Mouse (Mus musculus) C2C12 (cell line): ENCODE measurements around the gene Dnajc22. TPM values are rescaled to one million over a fixed set of nuclear protein-coding genes. Genes with fewer than 3 reads are reported as not detected.
A peak's percentile ranks its signal among the peaks of the same experiment; 100 is the strongest.

Experiments
- H3K27me3 ChIP-seq: one replicate; pipeline ENCODE4 v1.6.1; 2011; ENCODE audit not compliant: control insufficient read depth, insufficient read depth, insufficient read length
- H3K36me3 ChIP-seq: one replicate; pipeline ENCODE4 v1.6.1; 2011; ENCODE audit not compliant: control insufficient read depth, insufficient read depth
- H3K4me3 ChIP-seq: one replicate; pipeline ENCODE4 v1.5.1; 2011; ENCODE audit warnings: mild to moderate bottlenecking, control low read depth; ENCODE audit not compliant: poor library complexity, insufficient read depth, severe bottlenecking
- H3K79me2 ChIP-seq: one replicate; pipeline ENCODE4 v1.6.1; 2011; ENCODE audit not compliant: control insufficient read depth, insufficient read depth
- H3K79me3 ChIP-seq: one replicate; pipeline ENCODE4 v1.6.1; 2011; ENCODE audit warnings: low read depth, control low read depth
- H3ac ChIP-seq: one replicate; pipeline ENCODE3; 2011; ENCODE audit warnings: low read depth; ENCODE audit not compliant: control insufficient read depth, insufficient read length
- CEBPB ChIP-seq: IDR thresholded peaks from one replicate; pipeline ENCODE4 v1.6.1; 2011; ENCODE audit warnings: low read depth, mild to moderate bottlenecking, control low read depth, moderate library complexity
- CTCF ChIP-seq: IDR thresholded peaks from one replicate; pipeline ENCODE4 v1.5.1; 2011; ENCODE audit not compliant: control insufficient read depth, insufficient read depth, insufficient read length
- FOSL1 ChIP-seq: IDR thresholded peaks from one replicate; pipeline ENCODE4 v1.8.0; 2011; ENCODE audit warnings: mild to moderate bottlenecking, low read length; ENCODE audit not compliant: poor library complexity, insufficient read depth, severe bottlenecking
- MAX ChIP-seq: IDR thresholded peaks from one replicate; pipeline ENCODE4 v1.6.1; 2011; ENCODE audit warnings: mild to moderate bottlenecking, control low read depth
- MYOD1 ChIP-seq: IDR thresholded peaks from one replicate; pipeline ENCODE4 v1.6.1; 2011; ENCODE audit warnings: low read depth; ENCODE audit not compliant: control insufficient read depth, insufficient read length
- MYOG ChIP-seq: IDR thresholded peaks from one replicate; pipeline ENCODE4 v1.6.1; 2011; ENCODE audit not compliant: control insufficient read depth, insufficient read length; ENCODE audit errors: extremely low read depth
- USF1 ChIP-seq: IDR thresholded peaks from one replicate; pipeline ENCODE4 v1.6.1; 2011; ENCODE audit warnings: low read depth, mild to moderate bottlenecking, control low read depth, moderate library complexity
- polyA plus RNA-seq: library from polyadenylated mRNA; unstranded; fragments of >200 nt; fragmentation: generic; extraction: Trizol; gene quantifications from one replicate; pipeline ENCODE4 v1.2.1, GENCODE M21; 2012; ENCODE audit warnings: missing spikeins

Dnajc22 gene
- polyA plus RNA-seq, 1 experiment = 0.74 TPM

GRCm38 (mm10) chr15:99084618-99085017 lies 8.4 kb upstream of the Dnajc22 start:
- Histone ChIP-seq H3ac (no peak overlapping the region), H3K27me3 (no peaks in the 10 kb centered on the region), H3K79me3 (no peaks in the 10 kb centered on the region), H3K79me2 (no peaks in the 10 kb centered on the region), H3K4me3 (no peak overlapping the region), H3K36me3 (peaks cover 41% of the 10 kb centered on the region)
- no peak for TF ChIP-seq CEBPB
- no peak for TF ChIP-seq MAX
- TF ChIP-seq USF1 = no peak

GRCm38 (mm10) chr15:99085997-99086396 lies 7.0 kb upstream of the Dnajc22 start:
- H3K79me2 ChIP-seq = no peaks in the 10 kb centered on the region
- H3K4me3 ChIP-seq = no peak overlapping the region
- no peaks in the 10 kb centered on the region for H3K27me3 ChIP-seq

GRCm38 (mm10) chr15:99087253-99088075 lies 5.5 kb upstream of the Dnajc22 start, which contains the start of gene C1ql4:
TSS of gene C1ql4 (minus strand) at chr15:99087817.
- no peak within 1 kb of the TSS for H3K4me3 ChIP-seq
- H3K79me2 ChIP-seq = no peaks in the 10 kb centered on the region
- H3K27me3 ChIP-seq = no peaks in the 10 kb centered on the region
- TF ChIP-seq CEBPB (no peak), MYOD1 (no peak), USF1 (no peak), CTCF (no peak), MYOG (no peak), FOSL1 (no peak), MAX (no peak)
- H3K36me3 ChIP-seq = peaks cover 19% of the 10 kb centered on the region
- peak within 1 kb of the TSS; percentile 21 for H3ac ChIP-seq
- H3K79me3 ChIP-seq = no peaks in the 10 kb centered on the region

More at GRCm38 (mm10) chr15:99085997-99086396, 7.0 kb upstream of the Dnajc22 start:
- Histone ChIP-seq H3K36me3 (peaks cover 28% of the 10 kb centered on the region), H3K79me3 (no peaks in the 10 kb centered on the region), H3ac (no peak overlapping the region)
- no peak for TF ChIP-seq CTCF
- no peak for TF ChIP-seq MYOG
- no peak for TF ChIP-seq MAX
- TF ChIP-seq CEBPB = no peak
- no peak for TF ChIP-seq FOSL1
- no peak for TF ChIP-seq MYOD1
- TF ChIP-seq USF1 = no peak

GRCm38 (mm10) chr15:99088292-99088691 lies 4.7 kb upstream of the Dnajc22 start:
- no peaks in the 10 kb centered on the region for H3K27me3 ChIP-seq
- TF ChIP-seq MYOD1 (no peak), CEBPB (no peak), USF1 (no peak), CTCF (peak; percentile 98)
- H3K4me3 ChIP-seq = no peak overlapping the region
- peaks cover 10% of the 10 kb centered on the region for H3K36me3 ChIP-seq
- H3ac ChIP-seq = peak overlapping the region; percentile 21
- no peaks in the 10 kb centered on the region for H3K79me3 ChIP-seq
- H3K79me2 ChIP-seq = no peaks in the 10 kb centered on the region

DNA sequence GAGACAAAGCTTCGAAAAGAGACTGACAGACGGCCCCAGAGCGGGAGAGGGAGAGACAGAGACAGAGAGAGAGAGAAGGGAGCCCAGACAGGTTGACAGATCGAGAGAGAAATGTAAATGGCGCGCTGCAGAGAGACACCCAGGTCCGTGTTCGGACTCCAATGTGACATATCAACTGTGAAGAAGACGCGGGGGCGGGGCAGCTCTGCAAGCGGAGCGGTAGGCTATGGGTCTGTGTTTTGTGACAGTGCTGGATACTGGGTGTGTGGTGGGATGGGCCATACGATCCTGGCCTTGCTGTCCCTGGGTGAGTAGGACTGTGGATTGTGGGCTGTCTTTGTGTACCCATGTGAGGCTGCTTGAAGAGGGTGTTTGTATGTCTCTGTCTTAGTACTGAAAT lies 3.9 kb upstream of the Dnajc22 start:
- Histone ChIP-seq H3ac (no peak overlapping the region), H3K27me3 (no peaks in the 10 kb centered on the region), H3K79me2 (no peaks in the 10 kb centered on the region), H3K4me3 (no peak overlapping the region), H3K79me3 (no peaks in the 10 kb centered on the region), H3K36me3 (peaks cover 3% of the 10 kb centered on the region)
- no peak for TF ChIP-seq USF1
- TF ChIP-seq MYOD1 = no peak
- TF ChIP-seq CTCF = no peak
- TF ChIP-seq MYOG = no peak
- TF ChIP-seq FOSL1 = no peak
- TF ChIP-seq CEBPB = no peak
- TF ChIP-seq MAX = no peak

- no peaks in the 10 kb centered on the region for H3K36me3 ChIP-seq
- H3K4me3 ChIP-seq = no peak overlapping the region
- H3K79me2 ChIP-seq = no peaks in the 10 kb centered on the region
- H3K79me3 ChIP-seq = no peaks in the 10 kb centered on the region
- H3ac ChIP-seq = no peak overlapping the region
- peaks cover 30% of the 10 kb centered on the region for H3K27me3 ChIP-seq
- no peak for TF ChIP-seq MAX
- TF ChIP-seq CEBPB = no peak
- no peak for TF ChIP-seq CTCF
- no peak for TF ChIP-seq MYOD1
- no peak for TF ChIP-seq FOSL1
- TF ChIP-seq USF1 = no peak
- TF ChIP-seq MYOG = no peak
Observed at GRCm38 (mm10) chr15:99093291-99094258, 605 bp downstream of the Dnajc22 start.
